Mouse (Mus musculus): ENCODE measurements at regions not wholly inside any gene's neighbourhood (a gene's known extent, or its start where the extent isn't known, plus 50 kb on each side); places are given as distances from the start of the nearest gene placed in this dataset.

- no peak for TF ChIP-seq CTCF (IDR thresholded peaks at IDR 0.05; ENCODE audit: low read depth, low read length)
- no peak for TF ChIP-seq POLR2A (IDR thresholded peaks at IDR 0.05; ENCODE audit: extremely low read depth, insufficient read depth, low read length)
These were observed 1189.3 kb upstream of the A1bg start for GRCm38 (mm10) chr15:62112151-62112550.
